Mouse (Mus musculus): ENCODE results near the gene Thap7.

The Thap7 gene

DNA sequence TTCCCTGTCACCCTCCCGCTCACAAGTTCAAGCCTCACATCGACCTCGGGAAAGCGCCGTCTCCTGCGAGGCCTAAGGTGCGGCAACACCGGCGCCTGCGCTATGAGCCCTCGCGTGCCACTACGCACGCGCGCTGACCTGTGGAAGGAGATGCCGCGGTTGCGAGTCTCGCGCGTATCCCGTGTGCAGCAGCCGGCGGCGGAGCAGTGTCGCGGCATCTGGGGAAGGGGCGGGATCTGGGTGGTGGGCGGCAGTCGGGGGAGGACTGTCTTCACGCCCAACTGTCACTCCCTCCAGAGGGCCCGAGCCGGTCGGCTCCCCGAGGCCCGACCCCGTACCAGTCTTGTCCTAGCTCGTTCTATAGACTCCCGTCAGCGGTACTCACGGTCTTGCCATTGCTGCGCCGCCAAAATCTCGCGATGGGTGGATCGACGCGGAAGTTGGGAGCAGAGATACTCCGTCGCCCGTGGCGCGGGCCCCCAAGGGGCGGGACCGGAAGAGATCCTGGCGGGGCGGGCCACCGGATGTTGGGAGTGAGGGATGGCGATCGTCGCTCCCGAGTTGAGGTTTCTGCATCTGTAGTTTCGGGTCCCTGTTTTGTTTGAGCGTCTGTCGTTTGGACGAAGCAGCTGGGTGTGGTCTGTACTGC is at the start of gene Thap7:
Gene Thap7, minus strand, starts transcription at position 497 of the 649 bp plus-strand sequence.
- peak; percentile 99 for DNase-seq

DNA sequence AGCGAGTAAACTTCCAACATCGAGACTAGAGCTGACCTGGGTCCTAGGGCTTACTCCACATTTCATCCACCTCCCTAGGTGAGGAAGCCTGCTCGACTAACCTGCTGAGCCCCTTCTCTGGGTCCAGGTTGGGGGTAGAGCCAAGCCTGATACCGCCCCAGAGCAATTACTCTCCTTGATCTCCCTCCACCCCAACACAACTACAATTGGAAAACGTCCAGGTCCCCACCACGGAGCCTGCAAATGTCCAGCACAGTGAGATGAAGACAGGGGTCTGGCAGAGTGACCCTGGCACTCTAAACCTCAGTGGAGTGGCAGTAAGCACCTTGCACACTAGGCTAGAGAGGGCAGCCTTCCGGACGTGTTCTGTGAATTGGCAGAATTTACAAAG is 45.9 kb upstream of the Thap7 start:
- DNase-seq: no peak

DNA sequence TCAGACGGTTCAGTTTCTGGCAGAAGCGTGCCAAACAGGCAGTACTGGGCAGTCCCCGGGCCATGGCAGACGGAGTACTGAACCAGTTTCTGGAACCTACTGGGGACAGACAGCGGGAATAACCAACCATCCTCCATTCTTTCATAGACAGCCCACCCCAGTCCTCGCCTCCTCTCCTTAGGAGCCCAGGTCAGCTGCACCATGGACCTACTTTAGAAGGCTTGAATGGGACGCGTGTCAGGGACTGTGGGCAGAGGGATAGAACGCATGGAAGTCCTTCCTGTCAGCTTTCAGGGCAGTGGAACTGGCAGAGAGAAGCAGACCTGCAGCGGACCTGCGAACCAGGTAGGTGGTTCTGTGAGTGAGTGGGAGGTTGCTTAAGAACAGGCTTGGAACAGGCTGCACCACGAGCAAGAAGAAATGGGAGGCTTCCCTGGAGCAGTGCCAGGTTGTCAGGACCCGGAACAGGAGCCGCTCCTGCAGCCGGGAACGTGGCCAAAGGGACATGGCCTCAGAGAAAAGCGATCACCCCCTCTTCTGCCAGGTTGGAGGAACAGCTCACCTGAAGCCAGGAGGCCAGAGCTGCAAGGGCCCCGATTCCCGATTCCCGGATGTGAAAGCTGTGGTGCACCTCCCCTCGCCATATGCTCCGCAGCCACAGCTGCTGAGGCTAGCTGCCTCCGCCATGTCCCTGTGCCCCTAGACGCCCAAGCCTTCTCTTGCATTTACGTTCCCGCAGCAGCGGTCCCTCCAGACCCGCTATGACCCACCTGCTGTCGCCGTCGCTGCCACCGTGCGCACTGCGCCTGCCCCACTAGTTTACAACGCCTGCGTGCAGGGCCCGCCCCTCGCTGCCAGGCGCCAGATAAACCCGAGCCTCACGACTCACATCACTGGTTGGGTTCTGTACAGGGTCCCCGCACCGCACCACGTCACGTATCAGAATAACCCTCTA is 45.2 kb upstream of the Thap7 start:
- peak; percentile 44 for DNase-seq

DNA sequence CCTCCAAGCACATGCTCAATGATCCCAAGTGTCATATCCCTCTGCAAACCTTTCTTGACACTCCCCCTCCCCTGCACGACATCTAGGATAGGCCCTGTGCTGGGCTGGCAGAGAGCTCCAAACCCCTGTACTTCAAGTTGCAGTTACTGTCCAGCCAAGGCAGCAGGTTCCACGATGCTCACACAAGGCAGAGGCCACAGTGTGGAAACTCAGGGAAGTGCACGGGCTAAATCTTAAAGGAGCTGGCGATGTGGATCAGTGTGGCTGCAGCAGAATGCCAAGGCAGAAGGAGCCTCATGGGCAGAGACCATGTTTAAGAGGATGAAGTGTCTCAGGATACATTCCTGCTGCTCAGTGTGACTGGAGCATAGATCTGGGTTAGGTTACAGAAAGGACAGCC is 35.2 kb upstream of the Thap7 start:
- DNase-seq: peak; percentile 20

DNA sequence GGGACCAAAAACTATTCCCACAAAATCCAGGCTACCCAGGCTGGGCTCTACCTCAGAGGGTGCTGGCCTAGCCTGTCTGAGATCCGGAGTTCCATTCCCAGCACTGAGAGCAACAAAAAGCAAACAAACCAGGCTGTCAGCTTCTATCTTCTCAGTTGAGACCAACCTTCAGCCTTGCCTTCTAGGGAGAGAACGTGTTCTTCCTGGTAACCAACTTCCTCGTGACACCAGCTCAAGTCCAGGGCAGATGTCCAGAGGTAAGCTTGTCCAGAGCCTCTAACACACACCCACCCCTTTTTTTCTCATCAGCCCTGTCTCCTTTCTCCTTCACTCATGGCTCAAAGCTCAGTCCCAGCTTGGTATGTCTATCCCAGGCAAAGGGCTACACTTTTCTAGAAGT is 33.8 kb upstream of the Thap7 start:
- DNase-seq: no peak

DNA sequence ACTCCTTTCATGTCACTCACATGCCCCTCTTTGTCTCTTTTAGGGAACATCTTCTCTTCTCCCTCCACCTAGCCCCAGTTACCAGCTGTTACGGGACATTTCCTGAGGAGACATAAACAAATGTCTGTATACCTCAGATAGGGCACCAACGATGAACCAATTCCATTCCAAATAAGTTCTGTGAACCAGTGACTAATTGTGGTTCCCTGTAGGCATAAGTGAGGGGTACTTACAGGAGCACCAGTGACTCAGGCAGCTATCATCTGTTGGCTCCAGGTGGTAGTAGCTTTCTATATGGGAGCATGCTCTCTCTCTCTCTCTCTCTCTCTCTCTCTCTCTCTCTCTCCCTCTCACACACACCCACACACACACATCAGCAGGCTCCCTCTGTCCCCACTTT is 33.3 kb upstream of the Thap7 start:
- DNase-seq: no peak

DNA sequence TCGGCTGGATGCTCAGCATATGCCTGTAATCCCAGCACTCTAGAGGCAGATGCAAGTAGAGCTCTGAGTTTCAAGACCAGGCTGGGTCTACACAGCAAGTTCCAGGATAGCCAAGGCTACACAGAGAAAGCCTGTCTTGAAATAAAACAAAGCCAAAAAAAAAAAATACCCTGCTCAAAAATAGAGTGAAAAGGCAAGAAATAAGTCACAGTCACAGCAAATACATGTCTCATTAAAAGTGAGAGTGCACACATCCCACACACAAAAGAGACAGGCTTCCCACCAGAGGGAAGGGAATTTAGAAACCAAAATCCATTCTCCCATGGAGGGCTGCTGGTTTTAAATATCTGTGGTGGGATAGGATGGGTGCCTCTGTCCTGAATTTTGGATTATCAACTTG is 32.6 kb upstream of the Thap7 start:
- DNase-seq: no peak

DNA sequence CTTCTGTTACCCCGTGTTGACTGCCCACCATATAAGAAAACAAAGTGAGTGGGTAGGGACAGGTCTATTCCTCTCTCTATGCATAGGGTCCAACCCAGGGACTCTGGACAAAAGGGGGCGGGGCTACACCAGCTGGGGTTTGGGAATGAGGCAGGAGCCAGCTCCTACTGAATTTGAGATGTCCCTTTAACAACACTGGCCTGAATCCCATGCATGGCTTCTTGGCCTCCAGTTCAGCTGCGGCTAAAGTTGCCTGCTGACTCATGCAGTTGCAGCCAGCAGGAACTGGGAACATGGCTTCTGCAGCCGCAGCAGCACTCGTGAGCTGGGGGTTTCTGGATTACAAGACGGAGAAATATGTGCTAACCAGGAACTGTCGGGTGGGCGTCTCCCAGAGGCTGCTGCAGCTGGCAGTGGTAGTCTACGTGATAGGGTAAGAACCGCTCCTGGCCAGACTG is 30.8 kb upstream of the Thap7 start, which contains the start of gene P2rx6:
Gene P2rx6, plus strand, starts transcription at position 135 of the 458 bp plus-strand sequence.
- DNase-seq: peak; percentile 67

DNA sequence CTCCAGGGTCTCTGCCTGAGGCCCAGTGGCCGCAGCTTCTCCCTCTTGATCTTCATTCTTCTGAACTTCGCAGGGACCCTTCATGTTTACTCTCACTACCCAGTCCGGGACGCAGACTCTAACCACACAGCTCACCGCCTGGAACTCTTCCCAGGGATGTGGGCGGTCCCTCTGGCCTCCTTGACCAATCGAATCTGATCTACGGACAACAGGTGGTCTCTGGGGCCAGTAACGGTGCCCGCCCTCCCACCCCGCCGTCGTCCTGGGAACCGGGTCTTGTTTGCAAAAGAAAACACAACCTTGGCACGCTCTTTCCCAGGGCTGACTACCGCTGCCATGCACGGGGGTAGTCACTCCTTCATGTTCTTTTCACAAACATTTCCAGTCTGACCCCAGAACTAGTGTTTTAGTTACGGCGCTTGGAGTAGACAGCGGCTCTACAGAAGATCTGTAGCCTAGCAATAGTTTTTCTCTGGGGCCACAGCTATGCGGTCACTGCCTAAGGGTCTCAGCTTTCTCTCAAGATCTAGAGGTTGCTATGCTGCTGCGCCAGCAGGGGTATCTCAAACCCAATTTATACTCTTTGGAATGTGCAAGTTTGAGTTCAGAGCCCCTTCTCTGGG is 30.3 kb upstream of the Thap7 start, which contains the start of gene Lrrc74b:
Gene Lrrc74b, minus strand, starts transcription at position 120 of the 623 bp plus-strand sequence.
- DNase-seq: peak; percentile 85

DNA sequence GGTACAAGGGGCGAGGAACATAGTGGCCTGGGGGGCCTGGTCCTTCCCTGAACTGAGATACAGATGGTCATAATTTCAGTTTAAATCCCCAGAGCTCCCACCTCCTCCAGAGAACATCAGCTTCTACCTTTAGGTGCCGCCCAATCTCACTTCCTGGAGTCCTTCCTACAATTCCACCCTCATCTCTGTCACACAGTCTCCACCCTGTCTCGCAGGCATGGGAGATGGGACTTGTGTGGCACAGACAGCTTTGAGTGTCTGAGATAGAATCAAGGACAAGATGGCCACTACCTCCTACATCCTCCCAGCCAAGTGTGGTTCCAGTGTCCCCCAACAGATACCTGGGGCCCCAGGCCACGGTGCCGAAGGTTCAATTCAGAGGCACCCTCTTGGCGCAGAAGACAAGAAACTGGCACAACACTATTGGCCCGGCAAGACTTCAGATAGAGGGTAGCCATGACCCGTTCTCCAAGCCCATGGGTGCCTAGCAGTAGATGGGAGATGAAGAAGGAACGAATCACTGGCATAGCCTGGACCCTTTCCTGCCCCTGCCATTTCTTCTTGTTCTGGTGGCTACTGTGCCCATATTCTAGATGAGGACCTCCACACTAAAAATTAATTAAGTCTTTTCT is 28.6 kb upstream of the Thap7 start:
- no peak for DNase-seq

DNA sequence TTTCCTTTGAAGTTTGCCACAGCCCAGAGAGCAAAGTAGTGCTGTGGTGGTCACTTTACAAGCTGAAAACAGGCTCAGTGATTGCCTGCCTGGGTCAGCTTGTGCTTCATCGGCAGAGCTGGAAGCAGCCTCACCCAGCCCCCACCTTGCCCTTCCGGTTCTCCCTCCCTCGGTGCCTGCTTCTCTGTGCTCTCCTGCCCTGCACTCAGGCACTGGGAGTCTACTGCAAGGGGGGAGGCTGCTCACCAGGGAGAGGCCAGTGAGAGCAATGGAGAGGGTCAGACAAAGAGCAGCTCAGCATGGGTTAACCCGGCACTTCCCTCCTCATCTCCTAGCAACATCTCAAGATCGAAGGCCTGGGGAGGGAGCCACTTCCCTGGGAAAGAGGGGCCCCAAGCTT is 27.9 kb upstream of the Thap7 start:
- DNase-seq: peak; percentile 46

DNA sequence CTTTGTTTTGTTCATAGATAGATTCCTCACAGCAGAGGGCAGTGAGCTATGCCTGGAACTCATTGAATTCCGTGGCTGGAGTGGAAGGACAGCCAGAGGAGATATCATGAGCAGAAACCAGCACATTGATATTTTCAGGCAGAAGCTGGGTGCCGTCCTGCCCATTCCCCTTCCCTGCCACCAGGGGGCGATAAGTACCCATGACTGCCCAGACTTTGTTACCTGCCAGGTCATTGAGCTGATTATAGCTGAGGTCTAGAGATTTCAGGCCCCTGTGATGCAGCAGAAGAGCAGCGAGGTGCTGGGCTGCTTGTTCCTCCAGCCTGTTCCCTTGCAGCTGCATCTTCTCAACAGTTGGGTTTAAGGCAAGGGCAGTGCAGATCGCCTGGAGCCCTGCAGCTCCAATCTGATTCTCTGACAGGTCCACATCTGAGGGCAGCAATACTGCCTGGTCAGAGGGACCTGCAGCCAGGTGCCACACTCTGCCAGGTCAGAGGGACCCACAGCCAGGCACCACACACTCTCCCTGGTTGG is 27.1 kb upstream of the Thap7 start:
- peak; percentile 76 for DNase-seq

DNA sequence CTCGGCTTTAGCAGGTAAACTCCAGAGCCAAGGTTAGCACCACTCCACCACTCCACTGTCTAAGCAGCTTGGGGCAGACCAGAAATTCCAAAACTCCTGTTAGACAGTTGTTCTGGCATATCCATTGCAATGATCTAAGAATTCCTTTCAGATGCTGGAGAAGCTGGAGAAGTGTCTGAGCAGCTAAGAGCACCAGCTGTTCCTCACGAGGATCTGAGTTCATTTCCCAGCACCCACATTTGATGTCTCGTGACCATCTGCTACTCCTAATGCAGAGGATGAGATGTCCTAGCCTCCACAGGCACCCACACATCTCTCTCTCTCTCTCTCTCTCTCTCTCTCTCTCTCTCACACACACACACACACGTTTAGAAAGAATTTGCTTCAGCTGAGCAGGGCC is 26.0 kb upstream of the Thap7 start:
- DNase-seq: no peak

DNA sequence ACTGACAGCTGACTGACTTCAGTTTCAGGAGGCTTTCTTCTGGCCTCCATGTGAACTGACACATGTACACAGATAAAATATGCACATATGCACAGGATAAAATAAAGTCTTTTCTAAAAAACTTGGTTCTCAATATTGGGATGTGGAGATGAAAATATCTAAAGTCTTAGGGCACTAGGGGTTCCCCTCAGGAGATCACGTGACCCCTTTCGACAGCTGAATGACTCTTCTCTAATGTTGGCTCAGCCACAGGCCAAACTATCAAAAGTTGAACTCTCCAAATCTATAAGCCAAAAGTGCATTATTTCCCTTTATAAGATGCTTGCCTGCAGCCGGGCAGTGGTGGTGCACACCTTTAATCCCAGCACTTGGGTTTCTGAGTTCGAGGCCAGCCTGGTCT is 25.2 kb upstream of the Thap7 start:
- DNase-seq: no peak

DNA sequence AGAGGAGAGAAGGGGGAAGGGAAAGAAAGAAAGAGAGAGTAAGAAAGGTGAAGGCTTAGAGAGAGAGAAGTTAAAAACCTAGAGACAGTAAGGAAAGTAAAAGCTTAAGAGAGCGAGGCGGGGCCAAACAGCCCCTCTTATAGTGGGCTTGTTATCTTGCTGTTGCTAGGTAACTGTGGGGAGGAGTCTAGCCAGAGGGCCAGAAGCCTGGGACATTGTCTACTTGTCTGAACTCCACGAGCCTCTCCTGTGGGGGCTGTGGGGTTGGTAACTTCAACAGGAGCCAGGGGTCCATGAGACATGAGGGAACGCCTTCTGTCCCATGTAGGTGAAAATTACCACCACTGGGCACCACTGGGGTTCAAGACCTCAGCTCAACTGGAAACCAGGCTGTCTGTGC is 23.8 kb upstream of the Thap7 start:
- DNase-seq: peak; percentile 67

DNA sequence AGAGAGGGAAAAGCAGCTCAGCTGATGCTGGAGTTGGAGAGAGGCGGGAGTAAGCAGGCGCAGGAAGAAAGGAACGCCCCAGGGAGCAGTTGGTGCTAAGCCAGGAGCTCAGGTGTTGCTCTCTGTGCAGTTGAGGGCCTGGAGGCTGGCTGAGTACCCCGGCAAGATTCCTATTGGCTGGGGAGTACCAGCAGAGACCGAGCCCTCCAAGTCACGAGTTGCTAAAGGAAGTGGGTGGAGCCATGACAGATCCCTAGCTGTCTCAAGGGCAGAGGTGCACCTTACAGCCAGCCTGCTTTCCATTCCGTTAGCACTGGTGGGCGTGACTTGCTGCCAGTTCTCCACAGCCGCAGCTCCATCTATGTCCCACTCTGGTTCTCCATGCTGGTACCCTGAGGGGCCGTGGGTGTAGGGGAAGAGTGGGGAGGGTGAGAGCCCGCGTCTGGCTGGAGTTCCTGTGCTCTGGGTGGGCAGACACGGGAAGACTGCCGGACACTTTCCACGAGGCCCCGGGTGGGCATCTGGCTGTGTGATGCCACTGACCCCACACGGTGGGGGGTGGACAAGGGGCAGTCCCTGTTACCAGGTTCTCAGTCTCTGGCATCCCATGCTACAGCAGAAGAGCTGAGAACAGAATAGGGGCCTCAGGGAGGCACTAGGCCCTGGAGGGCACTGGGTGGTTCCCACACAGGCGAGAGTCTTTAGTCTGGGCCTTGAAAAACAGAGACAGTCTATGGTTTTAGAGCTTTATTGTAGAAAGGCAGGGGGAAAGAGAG is 23.2 kb upstream of the Thap7 start:
- DNase-seq: peak; percentile 83

DNA sequence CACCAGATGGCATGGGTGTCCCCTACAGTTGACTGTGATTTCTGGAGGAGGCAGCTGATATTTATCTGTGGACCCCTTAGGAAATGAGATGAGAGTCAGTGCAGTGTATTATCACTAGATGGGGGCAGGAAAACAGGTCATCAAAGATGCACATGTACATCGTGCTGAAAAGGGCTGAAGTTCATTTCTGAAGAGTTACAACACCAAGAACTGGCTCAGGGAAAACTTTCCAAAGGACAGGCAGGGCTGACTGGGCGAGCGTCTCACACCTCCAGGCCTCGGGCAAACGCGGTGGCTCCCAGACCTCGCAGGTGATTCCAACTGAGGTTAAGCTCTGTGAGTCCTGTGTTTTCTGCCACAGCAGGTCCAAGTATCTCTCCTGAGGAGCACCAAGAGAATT is 21.9 kb upstream of the Thap7 start:
- DNase-seq: no peak

DNA sequence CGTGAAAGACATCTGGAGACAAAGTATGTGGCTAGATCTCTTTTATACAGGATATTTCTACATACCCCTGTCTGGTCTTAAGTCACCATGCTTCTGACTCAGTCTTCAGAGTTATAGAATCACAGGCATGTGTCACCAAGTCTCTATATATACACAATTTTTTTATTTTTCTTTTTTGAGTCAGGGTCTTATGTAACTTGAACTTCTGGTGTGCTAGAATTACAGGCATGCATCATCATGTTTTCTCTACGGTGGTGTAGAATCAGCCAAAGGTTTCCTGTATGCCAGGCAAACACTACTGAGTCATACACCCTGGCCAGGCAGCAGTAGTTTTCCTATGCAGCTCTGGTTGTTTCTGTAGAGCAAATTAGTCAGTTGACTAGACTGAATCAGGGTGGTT is 11.7 kb upstream of the Thap7 start:
- no peak for DNase-seq

DNA sequence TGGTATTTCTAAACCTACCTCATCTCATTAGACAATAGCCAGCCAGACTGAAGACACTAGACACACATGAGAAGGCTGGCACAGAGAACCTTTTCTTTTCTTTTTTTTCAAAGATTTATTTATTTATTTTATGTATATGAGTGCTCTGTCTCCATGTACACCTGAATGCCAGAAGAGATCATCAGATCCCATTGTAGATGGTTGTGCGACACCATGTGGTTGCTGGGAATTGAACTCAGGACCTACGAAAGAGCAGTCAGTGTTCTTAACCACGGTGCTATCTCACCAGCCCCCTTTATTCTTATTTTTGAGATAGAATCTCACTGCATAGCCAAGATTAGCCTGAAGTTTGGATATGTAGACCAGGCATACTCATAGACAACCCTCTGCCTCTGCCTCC is 5.6 kb upstream of the Thap7 start:
- DNase-seq: no peak

DNA sequence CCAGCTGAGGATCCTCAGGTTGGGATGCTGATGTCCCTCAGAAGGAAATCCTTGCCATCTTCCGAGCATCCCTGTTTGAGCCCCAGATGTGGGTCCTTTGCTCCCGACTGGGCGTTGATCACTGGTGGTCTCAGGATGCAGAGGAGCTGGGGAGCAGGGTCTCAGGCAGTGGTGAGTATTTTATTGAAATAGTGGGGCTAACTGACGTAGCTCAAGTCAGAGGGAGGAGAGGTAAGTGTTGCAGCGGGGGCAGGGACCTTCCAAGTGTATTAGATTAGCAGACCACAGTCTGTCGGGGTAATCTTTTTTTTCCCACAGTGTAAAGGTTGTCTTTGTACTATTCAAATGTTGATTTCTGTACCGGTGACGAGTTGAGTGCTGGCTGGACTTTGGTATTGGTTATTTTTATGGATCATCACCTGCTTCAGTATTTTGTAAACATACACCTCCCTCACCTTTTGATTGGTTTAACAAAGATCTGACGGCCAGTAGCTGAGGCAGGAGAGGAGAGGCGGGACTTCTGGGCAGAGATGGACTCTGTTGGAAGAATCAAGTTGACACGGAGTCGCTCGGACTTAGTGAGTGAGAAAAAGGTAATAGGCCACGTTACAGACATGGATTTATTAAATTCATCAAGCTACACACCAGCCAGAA is 1.9 kb upstream of the Thap7 start:
- no peak for DNase-seq

DNA sequence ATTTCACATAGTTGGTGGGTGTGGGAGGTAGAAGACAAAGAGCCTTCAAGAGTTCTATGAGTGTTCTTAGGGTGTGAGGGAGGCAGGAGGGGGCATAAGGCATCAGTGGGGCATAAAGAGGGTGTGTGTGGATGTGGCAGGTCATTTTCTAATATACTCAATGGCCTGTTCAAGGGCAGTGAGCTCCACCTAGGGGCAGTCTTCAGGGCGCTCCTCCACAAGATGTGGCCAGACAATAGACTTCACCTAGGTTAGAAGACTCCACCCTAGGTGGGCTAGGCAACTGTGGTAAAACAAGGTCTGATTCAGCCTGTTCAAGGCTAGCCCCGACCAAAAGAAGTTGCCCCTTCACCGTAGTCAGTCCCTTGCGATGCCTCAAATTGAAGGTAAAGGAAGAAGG is 1.3 kb upstream of the Thap7 start:
- DNase-seq: peak; percentile 32

Measured in embryo, embryonic 11 days (tissue).